Mouse (Mus musculus) urinary bladder, postnatal 4 days (tissue): Measurements from ENCODE around the gene BC025920.

ENCODE experiments used
- DNase-seq, 2 experiments: peaks; one replicate each; pipeline ENCODE4 v3.0.0; 2021 to 2022; ENCODE audit warnings: low spot score in 2 of 2

Gene BC025920

GRCm38 (mm10) chr10:81604019-81604967 lies 1.8 kb upstream of the BC025920 start:
- no peak for DNase-seq

- peak; percentile 76 to 86 for DNase-seq
These were observed 953 bp upstream of the BC025920 start for GRCm38 (mm10) chr10:81604968-81605665.

GRCm38 (mm10) chr10:81605666-81605973 lies 450 bp upstream of the BC025920 start:
- no peak for DNase-seq

GRCm38 (mm10) chr10:81608308-81608707 lies 2.2 kb downstream of the BC025920 start:
- no peak for DNase-seq

- DNase-seq: no peak
These were observed 6.7 kb downstream of the BC025920 start for GRCm38 (mm10) chr10:81612779-81613178.

GRCm38 (mm10) chr10:81615486-81615885 lies 9.4 kb downstream of the BC025920 start:
- no peak for DNase-seq

- DNase-seq: no peak
These were observed 13.9 kb downstream of the BC025920 start for GRCm38 (mm10) chr10:81619976-81620375.

GRCm38 (mm10) chr10:81620786-81621185 lies 14.7 kb downstream of the BC025920 start:
- DNase-seq: no peak

GRCm38 (mm10) chr10:81623441-81623840 lies 17.4 kb downstream of the BC025920 start:
- no peak for DNase-seq

- no peak for DNase-seq
These were observed 20.3 kb downstream of the BC025920 start for GRCm38 (mm10) chr10:81626101-81626993.

- DNase-seq: peak; percentile 89 to 91
These were observed 21.1 kb downstream of the BC025920 start, which contains the start of gene Sirt6 for GRCm38 (mm10) chr10:81626994-81627835. Sirt6 (minus strand) TSS chr10:81627797.

GRCm38 (mm10) chr10:81627836-81628220 lies 21.8 kb downstream of the BC025920 start:
- no peak for DNase-seq

- DNase-seq: no peak
These were observed 22.3 kb downstream of the BC025920 start, which contains the start of gene Ankrd24 for GRCm38 (mm10) chr10:81628390-81628789. Ankrd24 (plus strand) TSS chr10:81628540.

GRCm38 (mm10) chr10:81633253-81634099 lies 27.4 kb downstream of the BC025920 start:
- DNase-seq: peak; percentile 86 to 90

- DNase-seq: no peak
These were observed 30.3 kb downstream of the BC025920 start for GRCm38 (mm10) chr10:81636338-81636737.

GRCm38 (mm10) chr10:81638101-81638500 lies 32.0 kb downstream of the BC025920 start:
- no peak for DNase-seq

GRCm38 (mm10) chr10:81640825-81641224 lies 34.8 kb downstream of the BC025920 start:
- DNase-seq: peak in 1 of 2 experiments; percentile 60

GRCm38 (mm10) chr10:81641566-81641965 lies 35.5 kb downstream of the BC025920 start:
- peak; percentile 15 to 19 for DNase-seq

GRCm38 (mm10) chr10:81641978-81642647 lies 36.0 kb downstream of the BC025920 start:
- DNase-seq: peak; percentile 17 to 52
